Mouse (Mus musculus) layer of hippocampus, postnatal 25 days (tissue): ENCODE results near the gene Rhof. TPM values are rescaled to one million over a fixed set of nuclear protein-coding genes. Genes with fewer than 3 reads are reported as not detected.

Experiments used
- total RNA-seq, 2 experiments: library from RNA; stranded (reverse); gene quantifications; 2 replicates each; pipeline ENCODE4 v1.2.3; 2021

The Rhof gene
- total RNA-seq, 2 experiments from 2014 or later, result 47.2 to 48.7 TPM

Other genes starting within 250 kb of the Rhof start
- 10 to 100 TPM; 36.9 to 38.4 TPM for gene Kdm2b, start 142.9 kb downstream of the Rhof start, total RNA-seq
- 10 to 100 TPM; 11.0 to 11.7 TPM for gene Orai1, start 117.6 kb downstream of the Rhof start, total RNA-seq
- gene Morn3, start 85.7 kb downstream of the Rhof start, total RNA-seq, result 1 to 10 TPM in 1 of 2 experiments, not detected in 1; 1.5 TPM
- gene Tmem120b, start 64.3 kb downstream of the Rhof start, total RNA-seq, result 10 to 100 TPM; 13.8 to 18.4 TPM
- gene Setd1b, start 9.5 kb upstream of the Rhof start, total RNA-seq, result 10 to 100 TPM; 26.1 to 36.5 TPM
- gene Psmd9, start 36.7 kb upstream of the Rhof start, total RNA-seq, result 10 to 100 TPM; 26.1 to 28.4 TPM
- gene Hpd, start 50.0 kb upstream of the Rhof start, total RNA-seq, result not detected
- 1 to 10 TPM; 2.8 to 3.2 TPM for gene Wdr66, start 119.4 kb upstream of the Rhof start, total RNA-seq
- gene Bcl7a, start 211.1 kb upstream of the Rhof start, total RNA-seq, result 10 to 100 TPM; 68.7 to 70.3 TPM